Mouse (Mus musculus) thymus, postnatal 0 days (tissue): Measurements from ENCODE around the gene Alpi. TPM values are rescaled to one million over a fixed set of nuclear protein-coding genes. Genes with fewer than 3 reads are reported as not detected.

ENCODE experiments used
- DNase-seq: peaks from one replicate; pipeline ENCODE4 v3.0.0-alpha.2; 2015; ENCODE audit warnings: low spot score
- polyA plus RNA-seq: library from polyadenylated mRNA; unstranded; fragments of >200 nt; fragmentation: Nextera tagmentation; extraction: Ambion mirVana; gene quantifications from 2 replicates; pipeline ENCODE4 v1.2.1, GENCODE M21; 2015

Alpi gene
- polyA plus RNA-seq, 1 experiment from 2014 or later, result 0.22 TPM

DNA sequence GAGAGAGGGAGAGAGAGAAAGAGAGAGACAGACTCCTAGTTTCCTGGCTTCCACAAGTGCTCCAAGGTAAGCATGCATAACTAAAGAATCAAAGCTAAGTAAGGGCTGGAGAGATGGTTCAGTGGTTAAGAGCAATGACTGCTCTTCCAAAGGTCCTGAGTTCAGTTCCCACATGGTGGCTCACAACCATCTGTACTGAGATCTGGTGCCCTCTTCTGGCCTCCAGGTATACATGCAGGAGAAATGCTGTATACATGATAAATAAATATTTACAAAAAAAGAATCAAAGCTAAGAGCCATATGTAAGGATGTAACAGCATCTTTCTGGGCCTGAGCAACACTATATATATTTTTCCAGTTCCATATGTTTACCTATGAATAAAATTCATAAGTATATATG, 40.5 kb downstream of the Alpi start:
- DNase-seq, result no peak

DNA sequence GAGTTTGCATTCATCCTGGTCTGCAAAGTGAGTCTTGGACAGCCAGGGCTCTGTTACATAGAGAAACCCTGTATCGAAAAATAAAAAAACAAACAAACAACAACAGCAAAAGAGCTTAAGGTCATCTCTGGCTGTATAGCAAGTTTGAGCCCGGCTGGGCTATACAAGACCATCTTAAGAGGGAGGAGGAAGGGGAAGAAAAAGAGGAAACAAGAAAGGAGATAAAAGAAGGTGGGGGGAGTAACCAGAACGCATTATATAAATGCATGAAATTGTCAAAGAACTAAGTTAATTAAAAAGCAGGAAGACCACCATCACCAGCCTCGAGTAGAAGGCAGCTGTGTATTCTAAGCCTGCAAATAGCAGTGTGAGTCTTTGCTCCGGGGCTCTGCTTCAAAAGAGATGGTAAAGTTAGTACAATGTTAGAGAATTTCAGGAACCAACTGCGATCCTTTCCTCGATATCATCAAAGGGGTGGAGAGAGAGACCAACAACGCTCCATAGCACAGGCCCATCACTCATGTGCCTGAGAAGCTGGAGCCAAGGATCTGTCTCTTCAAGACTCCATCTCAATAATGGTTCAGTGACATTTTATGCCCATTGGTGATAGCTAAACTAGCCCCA, 42.3 kb downstream of the Alpi start:
- no peak for DNase-seq

DNA sequence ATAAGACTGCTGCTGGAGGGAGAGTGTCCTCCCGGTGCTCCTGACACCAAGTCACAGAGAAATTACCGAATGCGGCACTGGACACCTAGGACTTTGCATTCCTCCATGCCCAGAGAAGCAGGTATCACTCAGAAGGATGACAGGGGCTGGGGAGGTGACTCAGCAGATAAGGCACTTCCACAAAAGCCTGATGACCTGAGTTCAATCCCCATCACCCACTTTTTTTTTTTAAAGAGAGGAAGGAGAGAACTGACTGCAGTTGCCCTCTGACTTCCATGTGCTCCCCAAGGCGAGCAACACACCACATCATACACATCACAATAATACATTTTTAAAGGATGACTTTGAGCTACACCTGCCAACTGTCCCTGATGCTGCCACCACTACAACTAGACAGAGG, 44.3 kb downstream of the Alpi start:
- no peak for DNase-seq

DNA sequence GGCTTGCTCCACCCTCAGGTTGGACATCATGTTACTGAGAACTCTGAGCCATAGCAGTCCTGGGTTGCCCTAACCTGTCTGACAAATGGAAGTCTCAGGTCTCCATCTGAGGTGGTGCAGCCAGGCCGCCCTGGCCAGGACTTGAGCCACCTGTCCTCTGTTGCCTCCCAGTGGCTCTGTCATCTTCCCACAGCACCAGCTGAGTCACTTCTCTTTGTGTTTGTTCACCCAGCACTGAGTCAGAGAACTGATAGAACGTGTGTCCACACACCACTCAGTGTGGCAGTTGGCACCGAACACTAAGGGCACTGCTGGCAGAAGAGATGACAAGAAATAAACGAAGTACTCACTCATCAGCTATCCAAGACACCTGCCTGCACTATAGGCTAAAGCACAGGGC, 50.0 kb downstream of the Alpi start:
- no peak for DNase-seq

DNA sequence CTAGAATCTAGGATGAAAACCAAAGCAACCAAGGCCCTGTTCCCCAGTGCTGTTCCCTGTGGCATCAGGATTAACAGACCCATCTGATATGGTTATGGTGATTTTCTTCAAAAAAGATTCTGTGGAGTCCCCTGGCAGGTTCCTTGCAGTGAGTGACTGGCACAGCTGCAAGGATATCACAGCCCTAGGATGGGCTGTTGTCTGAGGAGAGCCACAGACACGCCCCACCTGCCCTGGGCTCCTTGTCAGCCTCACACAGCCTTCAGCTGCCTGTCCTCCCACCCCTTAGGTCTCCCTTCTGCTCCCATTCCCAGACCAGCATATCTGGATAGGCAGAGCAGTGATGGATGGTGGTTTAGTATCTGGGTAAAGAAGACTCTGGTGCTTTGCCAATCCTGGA, 50.7 kb downstream of the Alpi start:
- DNase-seq, result no peak

DNA sequence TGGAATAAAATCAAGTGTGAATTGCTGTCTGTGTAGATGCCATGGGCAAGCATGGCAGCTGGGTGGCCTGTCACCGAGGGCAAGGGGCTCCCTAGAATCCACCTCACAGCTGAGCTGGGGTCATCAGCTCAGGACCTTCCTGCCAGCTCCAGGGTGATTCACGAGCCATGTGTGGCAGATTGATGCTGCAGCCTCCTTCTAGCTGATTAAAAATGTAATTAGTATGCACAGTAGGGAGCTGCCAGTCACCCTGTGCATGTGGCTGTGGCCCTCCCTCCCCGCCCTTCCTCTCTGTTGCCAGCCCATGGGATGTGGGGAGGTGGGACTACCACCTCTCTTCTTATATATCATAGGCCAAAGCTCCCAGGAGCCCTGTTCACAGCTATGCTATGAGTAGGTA, 51.3 kb downstream of the Alpi start:
- no peak for DNase-seq

Other genes starting within 250 kb of the Alpi start
- gene Alppl2, start 11.7 kb downstream of the Alpi start, polyA plus RNA-seq, result 0.33 and 0.46 TPM in 2 replicates
- 0.26 and 0.60 TPM in 2 replicates for gene Akp3, start 23.4 kb upstream of the Alpi start, polyA plus RNA-seq
- gene Ecel1, start 54.9 kb upstream of the Alpi start, polyA plus RNA-seq, result 0.32 and 0.55 TPM in 2 replicates
- gene Prss56, start 81.7 kb upstream of the Alpi start, polyA plus RNA-seq, result 0.10 and 0.36 TPM in 2 replicates
- 0.14 and 0.24 TPM in 2 replicates for gene Chrnd, start 89.0 kb upstream of the Alpi start, polyA plus RNA-seq
- gene Chrng, start 103.1 kb upstream of the Alpi start, polyA plus RNA-seq, result 0.53 and 0.70 TPM in 2 replicates
- 167 and 170 TPM in 2 replicates for gene Eif4e2, start 112.3 kb upstream of the Alpi start, polyA plus RNA-seq
- 1.2 and 1.5 TPM in 2 replicates for gene Efhd1, start 162.8 kb upstream of the Alpi start, polyA plus RNA-seq
- 34.4 and 36.6 TPM in 2 replicates for gene Gigyf2, start 225.4 kb upstream of the Alpi start, polyA plus RNA-seq